Mouse (Mus musculus) liver, adult 2 months (tissue): ENCODE measurements around the gene Adgrl2.

Experiments
- CTCF ChIP-seq: fragments of 200-500 bp; IDR thresholded peaks from 2 replicates; pipeline ENCODE4 v1.5.1; 2011; ENCODE audit warnings: low read depth, low read length, control low read depth
- POLR2A ChIP-seq: fragments of 200-500 bp; IDR thresholded peaks from 2 replicates; pipeline ENCODE4 v1.6.1; 2011; ENCODE audit warnings: low read length, control low read depth; ENCODE audit not compliant: insufficient read depth; ENCODE audit errors: extremely low read depth

- no peak for TF ChIP-seq CTCF
- TF ChIP-seq POLR2A, result no peak
Observed at GRCm38 (mm10) chr3:148964991-148965605, 25.3 kb downstream of the Adgrl2 start.
